Mouse (Mus musculus) MN1 (cell line): ENCODE measurements around the gene Srrd.

Experiments
- DNase-seq: peaks from one replicate; pipeline ENCODE4 v3.0.0-alpha.2; 2016; ENCODE audit warnings: low spot score

Gene Srrd

GRCm38 (mm10) chr5:112317328-112317727 lies 25.5 kb downstream of the Srrd start:
- no peak for DNase-seq

GRCm38 (mm10) chr5:112316468-112316867 lies 26.4 kb downstream of the Srrd start:
- DNase-seq = no peak

GRCm38 (mm10) chr5:112313222-112313885 lies 29.5 kb downstream of the Srrd start:
- no peak for DNase-seq

GRCm38 (mm10) chr5:112305842-112306241 lies 37.0 kb downstream of the Srrd start:
- DNase-seq = no peak

- no peak for DNase-seq
These were observed 40.5 kb downstream of the Srrd start for GRCm38 (mm10) chr5:112302310-112302709.

- no peak for DNase-seq
These were observed 41.1 kb downstream of the Srrd start for GRCm38 (mm10) chr5:112301694-112302093.

- DNase-seq = peak; percentile 30
These were observed 42.0 kb downstream of the Srrd start for GRCm38 (mm10) chr5:112300721-112301308.

GRCm38 (mm10) chr5:112300112-112300511 lies 42.7 kb downstream of the Srrd start:
- DNase-seq = no peak

- DNase-seq = no peak
These were observed 43.4 kb downstream of the Srrd start for GRCm38 (mm10) chr5:112299399-112299798.

- no peak for DNase-seq
These were observed 44.4 kb downstream of the Srrd start for GRCm38 (mm10) chr5:112298226-112298988.

GRCm38 (mm10) chr5:112297257-112297656 lies 45.6 kb downstream of the Srrd start:
- DNase-seq = no peak

- DNase-seq = peak; percentile 35
These were observed 46.2 kb downstream of the Srrd start for GRCm38 (mm10) chr5:112296404-112297181.

- no peak for DNase-seq
These were observed 47.3 kb downstream of the Srrd start for GRCm38 (mm10) chr5:112295564-112295963.

GRCm38 (mm10) chr5:112295162-112295561 lies 47.7 kb downstream of the Srrd start:
- DNase-seq = no peak

GRCm38 (mm10) chr5:112294696-112295095 lies 48.1 kb downstream of the Srrd start:
- no peak for DNase-seq

GRCm38 (mm10) chr5:112293800-112294199 lies 49.0 kb downstream of the Srrd start:
- DNase-seq = no peak

- DNase-seq = no peak
These were observed 50.4 kb downstream of the Srrd start for GRCm38 (mm10) chr5:112292343-112292980.

- no peak for DNase-seq
These were observed 51.0 kb downstream of the Srrd start for GRCm38 (mm10) chr5:112291866-112292265.

- DNase-seq = no peak
These were observed 52.3 kb downstream of the Srrd start for GRCm38 (mm10) chr5:112290536-112290880.

- no peak for DNase-seq
These were observed 52.9 kb downstream of the Srrd start for GRCm38 (mm10) chr5:112289819-112290535.

- peak; percentile 56 for DNase-seq
These were observed 53.6 kb downstream of the Srrd start for GRCm38 (mm10) chr5:112289236-112289635.
